Mouse (Mus musculus) lung, adult 2 months (tissue): ENCODE results near the gene Bcl2l12.

Experiments
- CTCF ChIP-seq: fragments of 200-500 bp; IDR thresholded peaks from 2 replicates; pipeline ENCODE4 v1.5.1; 2011; ENCODE audit warnings: mild to moderate bottlenecking, low read length, control low read depth; ENCODE audit not compliant: insufficient read depth
- POLR2A ChIP-seq: fragments of 200-500 bp; IDR thresholded peaks from 2 replicates; pipeline ENCODE4 v1.6.1; 2011; ENCODE audit warnings: low read depth, mild to moderate bottlenecking, control low read depth, low read length, borderline replicate concordance; ENCODE audit errors: extremely low read depth

DNA sequence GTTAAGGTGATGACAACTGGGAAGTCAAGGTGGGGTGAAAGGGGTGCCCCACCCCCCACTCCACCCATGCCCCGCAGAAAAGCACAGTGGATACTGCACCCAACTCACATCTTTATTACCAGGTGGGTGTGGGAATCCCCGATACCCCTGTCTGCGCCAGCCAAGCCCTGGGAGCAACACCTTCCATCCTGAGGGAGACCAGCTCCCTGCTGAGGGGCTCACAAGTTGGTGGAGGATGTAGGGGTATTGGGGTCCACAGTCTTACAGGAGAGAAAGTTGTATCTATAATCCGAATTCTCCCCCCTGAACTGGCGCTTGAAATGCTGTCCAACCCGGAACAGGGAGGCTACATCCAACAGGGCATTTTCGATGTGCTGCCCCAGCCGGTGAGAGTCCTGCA is 39.2 kb downstream of the Bcl2l12 start:
- TF ChIP-seq CTCF, result no peak
- TF ChIP-seq POLR2A, result no peak
